Mouse (Mus musculus) ovary, postnatal 14 days (tissue): ENCODE measurements around the gene Wrap73.

Source experiments
- DNase-seq: peaks from one replicate; pipeline ENCODE4 v3.0.0; 2022; ENCODE audit warnings: low spot score

The Wrap73 gene

GRCm38 (mm10) chr4:154139671-154140181 lies 2.4 kb upstream of the Wrap73 start:
- DNase-seq = no peak

- no peak for DNase-seq
Observed at GRCm38 (mm10) chr4:154140182-154140212, 2.2 kb upstream of the Wrap73 start, which contains the start of gene Trp73. Gene Trp73 (minus strand): TSS chr4:154140208.

DNA sequence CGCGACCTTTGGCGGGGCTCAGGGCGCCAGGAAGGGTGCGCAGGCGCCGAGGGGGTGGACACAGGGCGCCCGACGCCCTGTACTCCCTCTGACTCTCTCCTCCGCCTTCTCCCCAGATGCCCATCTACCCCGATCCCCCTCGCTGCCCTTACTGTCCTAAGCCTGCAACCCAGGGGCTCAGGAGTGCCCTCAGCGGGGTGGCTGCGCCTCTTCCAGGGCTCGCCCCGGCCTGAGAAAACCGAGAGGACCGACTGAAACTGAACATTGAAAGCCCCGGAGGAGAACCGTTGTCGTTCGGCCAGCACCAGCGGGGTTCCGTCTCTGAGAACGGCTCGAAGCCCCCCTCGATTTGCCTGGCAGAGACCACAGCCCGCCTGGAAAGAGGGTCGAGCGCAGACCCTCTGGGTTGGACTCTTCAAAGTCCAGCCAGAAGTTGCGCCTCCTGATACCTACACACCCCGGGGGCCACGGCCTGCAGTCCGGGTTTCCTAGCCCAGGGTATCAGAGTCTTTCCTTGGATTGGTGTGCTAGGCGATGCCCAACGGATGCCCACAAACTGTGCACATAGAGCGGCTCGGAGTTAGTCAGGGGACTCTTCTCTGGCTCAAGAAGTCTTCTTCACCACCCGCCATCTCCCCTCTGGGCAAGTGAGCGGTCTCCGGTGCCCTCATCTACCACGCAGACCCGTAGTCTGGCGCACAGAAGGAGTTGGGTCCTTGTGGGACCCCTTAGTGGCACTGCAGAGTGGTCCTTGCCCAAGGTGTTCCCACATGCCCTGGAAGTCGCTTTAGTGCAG lies 1.8 kb upstream of the Wrap73 start:
- no peak for DNase-seq

DNA sequence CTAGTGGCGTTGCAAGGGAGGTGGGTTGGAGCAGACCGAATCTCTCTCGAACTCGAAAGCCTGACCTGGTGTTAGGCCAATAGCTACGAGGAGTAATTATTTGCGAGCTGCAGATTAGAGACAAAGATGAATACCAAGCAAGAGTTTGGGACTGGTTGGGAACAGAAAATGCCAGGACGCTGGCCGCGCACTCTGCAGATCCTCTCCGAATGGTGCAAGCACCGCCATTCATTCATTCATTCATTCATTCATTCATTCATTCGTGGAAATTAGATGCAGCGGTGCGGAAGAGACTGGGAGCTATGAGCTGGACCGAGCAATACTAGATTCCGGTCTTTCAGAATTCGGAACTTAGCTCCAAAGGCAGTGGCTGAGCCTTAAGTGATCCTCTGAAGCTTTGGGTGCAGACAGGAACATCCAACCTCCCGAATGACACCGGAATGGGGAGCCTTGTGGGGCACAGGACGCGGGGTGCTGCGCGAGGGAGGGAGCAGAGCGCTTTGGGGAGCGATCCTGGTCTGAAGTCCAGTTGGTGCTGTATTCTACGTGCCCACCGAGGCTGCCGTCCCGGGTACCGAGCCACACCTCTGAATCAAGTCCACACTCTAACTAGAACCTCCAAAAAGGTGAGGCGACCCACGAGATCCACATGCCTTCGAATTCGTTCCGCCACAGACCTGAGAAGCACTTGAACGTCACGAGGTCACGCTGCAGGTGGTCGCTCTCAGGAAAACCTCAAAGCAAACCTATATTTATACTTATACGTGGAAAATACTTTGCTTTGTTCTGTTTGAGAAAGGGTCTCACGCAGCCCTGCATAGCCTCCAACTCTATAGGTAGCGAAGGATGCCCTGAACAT lies 934 bp upstream of the Wrap73 start:
- DNase-seq = no peak

- no peak for DNase-seq
Observed at GRCm38 (mm10) chr4:154144712-154145111, 2.5 kb downstream of the Wrap73 start.

- no peak for DNase-seq
Observed at GRCm38 (mm10) chr4:154146342-154146741, 4.2 kb downstream of the Wrap73 start.

DNA sequence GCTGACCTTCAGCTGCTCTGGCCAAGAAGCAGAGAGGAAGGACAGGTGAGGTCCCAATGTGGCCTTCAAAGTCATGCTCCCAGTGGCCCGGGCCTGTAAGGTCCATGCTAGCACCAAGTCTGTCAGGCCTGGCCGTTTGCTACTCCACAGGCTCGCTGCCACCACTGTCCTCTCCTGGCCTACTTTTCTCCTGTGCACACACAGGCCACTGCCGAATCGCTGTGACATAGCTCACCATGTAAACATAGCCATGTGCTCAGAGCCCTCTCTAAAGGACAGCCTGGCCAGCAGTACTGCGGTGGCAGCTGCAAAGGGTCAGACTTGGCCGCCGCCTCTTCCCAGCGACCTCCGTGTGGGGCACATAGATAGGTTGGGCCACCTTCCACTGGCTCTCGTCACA lies 11.9 kb downstream of the Wrap73 start:
- DNase-seq = no peak

DNA sequence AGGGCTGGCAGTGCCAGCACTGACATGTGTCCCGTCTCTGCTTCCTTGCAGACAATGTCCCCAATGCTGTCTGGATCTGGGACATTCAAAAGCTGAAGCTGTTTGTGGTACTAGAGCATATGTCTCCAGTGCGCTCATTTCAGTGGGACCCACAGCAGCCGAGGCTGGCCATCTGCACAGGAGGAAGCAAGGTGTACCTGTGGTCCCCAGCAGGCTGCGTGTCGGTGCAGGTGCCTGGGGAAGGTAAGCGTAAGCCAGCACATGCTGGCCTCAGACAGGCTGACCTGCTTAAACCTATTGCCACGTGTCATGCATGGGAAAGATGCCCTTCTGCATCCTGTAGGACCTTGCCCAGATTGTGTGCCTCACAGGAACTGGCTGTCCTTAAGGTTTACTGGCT lies 13.9 kb downstream of the Wrap73 start:
- DNase-seq = no peak

- no peak for DNase-seq
Observed at GRCm38 (mm10) chr4:154157970-154158662, 15.9 kb downstream of the Wrap73 start.

DNA sequence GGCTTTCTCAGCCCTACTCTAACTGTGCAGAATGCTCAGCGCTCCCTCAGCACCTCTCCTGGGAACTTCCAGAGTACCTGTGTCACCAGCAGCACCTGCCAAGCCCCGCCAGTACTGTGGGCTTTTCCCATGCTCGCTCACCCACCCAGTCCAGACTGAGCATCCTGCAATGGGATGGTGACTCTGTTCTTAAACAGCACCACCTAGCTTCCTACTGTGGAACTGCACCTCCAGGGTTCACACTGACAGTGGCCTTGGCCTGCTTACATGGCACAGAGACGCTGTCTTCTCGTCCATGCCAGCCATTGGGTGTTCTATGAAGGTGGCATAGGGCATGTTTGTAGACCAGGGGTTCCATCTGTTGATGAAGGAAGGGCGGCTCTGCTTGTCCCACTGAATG lies 16.8 kb downstream of the Wrap73 start:
- DNase-seq = peak; percentile 84

GRCm38 (mm10) chr4:154159961-154160537 lies 17.9 kb downstream of the Wrap73 start:
- no peak for DNase-seq

DNA sequence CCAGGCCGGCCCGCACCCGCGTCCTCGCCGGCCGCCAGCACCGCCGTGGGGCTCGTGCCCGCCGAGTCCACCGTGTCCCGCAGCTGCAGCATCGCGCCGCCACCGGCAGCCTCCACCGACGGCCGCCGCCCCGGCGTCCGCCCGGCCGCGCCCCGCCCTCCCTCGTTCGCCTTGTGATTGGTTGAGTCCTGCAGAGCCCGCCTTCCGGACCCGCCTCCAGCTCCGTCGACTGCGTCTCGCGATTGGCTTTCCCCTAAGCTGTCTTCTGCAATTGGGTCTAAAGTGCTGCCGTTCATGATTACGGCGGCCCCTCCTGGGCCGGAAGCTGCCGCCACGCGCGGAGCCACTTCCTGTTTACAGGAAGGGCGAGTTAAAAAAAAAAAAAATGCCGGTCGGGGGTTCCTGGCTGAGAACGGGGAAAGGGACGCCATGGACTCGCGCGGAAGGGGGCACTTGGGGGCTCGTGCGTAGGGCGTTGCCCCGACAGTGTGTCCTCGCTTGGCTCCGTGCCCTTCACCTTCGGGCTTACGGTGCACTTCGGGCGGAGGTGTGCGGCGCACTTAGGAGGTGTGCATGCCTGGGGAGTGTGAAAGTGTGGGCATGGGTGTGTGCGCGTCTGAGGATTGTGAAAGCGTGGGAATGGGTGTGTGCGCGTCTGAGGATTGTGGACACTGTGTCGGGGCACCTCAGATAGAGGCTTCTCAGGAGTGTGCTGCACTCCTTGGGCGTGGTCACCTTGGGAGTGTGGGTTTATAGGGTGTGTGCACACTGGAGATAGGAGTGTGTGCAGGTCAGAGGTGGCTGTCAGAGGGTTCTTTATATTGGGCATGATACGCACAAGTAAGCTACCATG lies 18.6 kb downstream of the Wrap73 start, which contains the start of gene Tprgl:
TSS of gene Tprgl (minus strand) at position 129 of the 853 bp plus-strand sequence.
- peak; percentile 96 for DNase-seq

- peak; percentile 75 for DNase-seq
Observed at GRCm38 (mm10) chr4:154163296-154163695, 21.1 kb downstream of the Wrap73 start.

DNA sequence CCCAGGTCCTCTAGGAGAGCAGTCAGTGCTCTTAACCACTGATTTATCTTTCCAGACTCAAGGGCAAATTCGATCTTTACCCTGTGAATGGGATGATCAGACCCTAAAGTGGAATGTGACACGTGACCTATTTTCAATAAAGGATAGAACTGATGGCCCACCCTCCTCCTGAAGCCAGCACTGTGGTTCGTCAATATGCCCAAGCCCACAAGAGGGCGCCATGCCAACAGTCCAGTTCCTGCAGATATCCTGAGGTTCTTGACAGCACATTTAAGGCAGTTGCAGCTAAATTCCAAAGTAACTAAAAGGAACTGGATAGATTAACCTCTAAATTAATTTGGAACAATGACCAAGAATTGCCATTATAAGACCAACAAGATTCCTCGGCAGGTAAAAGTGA lies 24.9 kb downstream of the Wrap73 start:
- peak; percentile 64 for DNase-seq

GRCm38 (mm10) chr4:154170021-154170420 lies 27.8 kb downstream of the Wrap73 start:
- no peak for DNase-seq

- DNase-seq = peak; percentile 44
Observed at GRCm38 (mm10) chr4:154170506-154171150, 28.5 kb downstream of the Wrap73 start, which contains the start of gene Megf6. Gene Megf6 (plus strand): TSS chr4:154170730.

DNA sequence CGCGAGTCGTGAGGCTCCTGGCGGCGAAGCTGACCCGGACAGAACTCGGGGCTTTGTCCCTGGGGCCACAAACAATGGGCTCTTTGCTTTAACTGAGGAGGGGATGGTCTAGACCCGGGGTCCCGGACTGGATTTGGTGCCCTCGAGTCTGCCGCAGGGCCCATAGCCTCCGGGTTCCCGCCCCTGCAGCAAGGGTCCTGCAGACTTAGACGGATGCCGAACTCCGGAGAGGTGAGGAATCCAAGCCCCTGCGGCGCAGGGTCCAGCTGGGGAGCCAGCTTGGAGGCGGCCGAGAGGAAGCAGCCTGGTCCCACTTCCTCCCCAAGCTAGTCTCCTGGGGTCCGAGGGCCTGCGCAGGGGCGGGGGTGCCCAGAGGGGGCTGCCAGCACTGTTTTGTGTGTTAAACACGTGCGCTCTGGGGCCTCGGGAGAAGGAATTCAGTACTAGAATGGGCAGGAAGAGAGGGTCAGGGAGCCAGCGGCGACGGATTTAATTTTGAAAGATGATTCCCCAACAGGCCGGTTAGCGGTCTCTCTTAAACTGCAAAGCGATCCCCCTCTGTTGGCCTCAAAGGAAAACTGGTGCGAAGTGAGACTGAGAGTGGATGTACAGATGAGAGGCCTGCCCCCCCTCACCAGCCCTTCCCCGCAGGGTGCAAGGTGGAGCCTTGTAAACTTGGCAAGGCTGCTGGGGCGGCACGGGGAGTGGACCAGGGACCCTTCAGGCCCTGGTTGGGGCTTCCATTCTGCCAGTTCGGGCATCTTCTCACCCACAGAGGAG lies 29.2 kb downstream of the Wrap73 start:
- no peak for DNase-seq

DNA sequence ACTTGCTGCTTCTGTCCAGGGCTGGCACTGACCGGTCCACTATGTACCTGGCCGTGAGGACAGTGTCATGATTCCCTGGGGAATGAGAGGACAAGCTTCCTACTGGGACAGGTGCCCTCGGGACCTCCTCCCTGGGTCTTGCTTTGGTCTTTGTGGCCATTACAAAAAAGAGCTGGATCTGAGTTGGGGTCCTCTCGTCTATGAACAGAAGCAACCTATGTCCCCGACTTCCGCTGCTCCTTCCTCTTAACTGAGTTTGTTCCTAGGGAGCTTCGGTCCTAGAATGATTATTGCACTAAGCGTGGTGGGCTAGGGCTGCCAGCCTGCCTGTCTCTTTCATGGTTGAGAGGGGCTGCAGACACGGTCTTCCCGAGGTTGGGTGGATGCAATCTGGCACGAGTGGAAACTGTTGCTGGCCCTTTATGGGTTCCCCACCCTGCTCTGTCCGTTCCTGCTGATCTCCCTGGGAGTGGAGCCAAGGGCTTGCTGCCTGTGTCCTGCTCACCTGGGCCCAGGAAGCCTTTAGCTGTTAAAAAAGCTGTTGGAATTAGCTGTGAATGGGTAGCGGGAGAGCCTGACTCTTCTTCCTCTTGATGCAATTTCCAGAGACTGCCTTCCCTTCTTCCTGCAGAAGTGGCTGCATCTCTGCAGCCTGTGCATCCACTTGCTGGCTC lies 29.9 kb downstream of the Wrap73 start:
- DNase-seq = no peak

GRCm38 (mm10) chr4:154177257-154177656 lies 35.1 kb downstream of the Wrap73 start:
- DNase-seq = peak; percentile 46

GRCm38 (mm10) chr4:154181001-154181400 lies 38.8 kb downstream of the Wrap73 start:
- no peak for DNase-seq
